Mouse (Mus musculus): Measurements from ENCODE around the gene Lars2. TPM values are rescaled to one million over a fixed set of nuclear protein-coding genes. Genes with fewer than 3 reads are reported as not detected.

Gene Lars2
- total RNA-seq, 1 experiment = 28,940 TPM

- no peaks in the 10 kb centered on the region for H3K4me1 ChIP-seq (ENCODE audit: control insufficient read depth in 2 of 2, insufficient read depth in 2 of 2, low read length in 2 of 2, poor library complexity in 1 of 2)
- TF ChIP-seq MAFK (IDR thresholded peaks at IDR 0.05; ENCODE audit: insufficient read depth, low read depth, low read length) (no peak), ZNF384 (IDR thresholded peaks at IDR 0.05; ENCODE audit: low read depth, low read length) (no peak), ZC3H11A (IDR thresholded peaks at IDR 0.05; ENCODE audit: borderline replicate concordance, low read depth, low read length) (no peak), HCFC1 (IDR thresholded peaks at IDR 0.05; ENCODE audit: borderline replicate concordance, insufficient read depth, low read length) (no peak), CHD2 (IDR thresholded peaks at IDR 0.05; ENCODE audit: low read depth, low read length) (no peak)
- H3K27ac ChIP-seq (ENCODE audit: insufficient read depth, low read depth, low read length, poor library complexity, severe bottlenecking) = no peak overlapping the region
- in situ Hi-C loops (cut with MboI; ENCODE audit: low sequenced_read_pairs in 2 of 2, unreplicated experiment in 2 of 2) = no loop called here
- DNase-seq (ENCODE audit: low read depth, low spot score) = no peak
- no peak overlapping the region for H3K4me3 ChIP-seq (ENCODE audit: insufficient read depth in 1 of 2, low read depth in 1 of 2, low read length in 2 of 2, poor library complexity in 1 of 2, severe bottlenecking in 1 of 2)
- H3K9me3 ChIP-seq (ENCODE audit: control insufficient read depth, insufficient read depth, low read depth, low read length) = no peaks in the 10 kb centered on the region
- no peak overlapping the region for H3K9ac ChIP-seq (ENCODE audit: insufficient read depth, low read depth, low read length, poor library complexity, severe bottlenecking)
- H3K36me3 ChIP-seq (ENCODE audit: control insufficient read depth, insufficient read depth, low read length, poor library complexity, severe bottlenecking) = no peaks in the 10 kb centered on the region
Measured at GRCm38 (mm10) chr9:123468406-123469085, 101.8 kb downstream of the Lars2 start.

- H3K36me3 ChIP-seq (ENCODE audit: control insufficient read depth, insufficient read depth, low read length, poor library complexity, severe bottlenecking) = no peaks in the 10 kb centered on the region
- H3K4me1 ChIP-seq (ENCODE audit: control insufficient read depth in 2 of 2, insufficient read depth in 2 of 2, low read length in 2 of 2, poor library complexity in 1 of 2) = no peaks in the 10 kb centered on the region
- H3K4me3 ChIP-seq (ENCODE audit: insufficient read depth in 1 of 2, low read depth in 1 of 2, low read length in 2 of 2, poor library complexity in 1 of 2, severe bottlenecking in 1 of 2) = no peak overlapping the region
- no peak for DNase-seq (ENCODE audit: low read depth, low spot score)
- no peak overlapping the region for H3K9ac ChIP-seq (ENCODE audit: insufficient read depth, low read depth, low read length, poor library complexity, severe bottlenecking)
- TF ChIP-seq CHD2 (IDR thresholded peaks at IDR 0.05; ENCODE audit: low read depth, low read length) (no peak), MAFK (IDR thresholded peaks at IDR 0.05; ENCODE audit: insufficient read depth, low read depth, low read length) (no peak), HCFC1 (IDR thresholded peaks at IDR 0.05; ENCODE audit: borderline replicate concordance, insufficient read depth, low read length) (no peak), ZC3H11A (IDR thresholded peaks at IDR 0.05; ENCODE audit: borderline replicate concordance, low read depth, low read length) (no peak), ZNF384 (IDR thresholded peaks at IDR 0.05; ENCODE audit: low read depth, low read length) (no peak)
- in situ Hi-C loops (cut with MboI; ENCODE audit: low sequenced_read_pairs in 2 of 2, unreplicated experiment in 2 of 2) = no loop called here
- H3K9me3 ChIP-seq (ENCODE audit: control insufficient read depth, insufficient read depth, low read depth, low read length) = no peaks in the 10 kb centered on the region
- no peak overlapping the region for H3K27ac ChIP-seq (ENCODE audit: insufficient read depth, low read depth, low read length, poor library complexity, severe bottlenecking)
Measured at GRCm38 (mm10) chr9:123469087-123469486, 102.4 kb downstream of the Lars2 start.

- Histone ChIP-seq H3K9ac (ENCODE audit: insufficient read depth, low read depth, low read length, poor library complexity, severe bottlenecking) (no peak overlapping the region), H3K9me3 (ENCODE audit: control insufficient read depth, insufficient read depth, low read depth, low read length) (no peaks in the 10 kb centered on the region), H3K36me3 (ENCODE audit: control insufficient read depth, insufficient read depth, low read length, poor library complexity, severe bottlenecking) (no peaks in the 10 kb centered on the region), H3K4me3 (ENCODE audit: insufficient read depth in 1 of 2, low read depth in 1 of 2, low read length in 2 of 2, poor library complexity in 1 of 2, severe bottlenecking in 1 of 2) (no peak overlapping the region), H3K27ac (ENCODE audit: insufficient read depth, low read depth, low read length, poor library complexity, severe bottlenecking) (no peak overlapping the region), H3K4me1 (ENCODE audit: control insufficient read depth in 2 of 2, insufficient read depth in 2 of 2, low read length in 2 of 2, poor library complexity in 1 of 2) (no peaks in the 10 kb centered on the region)
- DNase-seq (ENCODE audit: low read depth, low spot score) = no peak
- TF ChIP-seq ZC3H11A (IDR thresholded peaks at IDR 0.05; ENCODE audit: borderline replicate concordance, low read depth, low read length) (no peak), MAFK (IDR thresholded peaks at IDR 0.05; ENCODE audit: insufficient read depth, low read depth, low read length) (no peak), CHD2 (IDR thresholded peaks at IDR 0.05; ENCODE audit: low read depth, low read length) (no peak), HCFC1 (IDR thresholded peaks at IDR 0.05; ENCODE audit: borderline replicate concordance, insufficient read depth, low read length) (no peak), ZNF384 (IDR thresholded peaks at IDR 0.05; ENCODE audit: low read depth, low read length) (no peak)
- in situ Hi-C loops (cut with MboI; ENCODE audit: low sequenced_read_pairs in 2 of 2, unreplicated experiment in 2 of 2) = no loop called here
Measured at GRCm38 (mm10) chr9:123473377-123473776, 106.7 kb downstream of the Lars2 start.

- TF ChIP-seq MAFK (IDR thresholded peaks at IDR 0.05; ENCODE audit: insufficient read depth, low read depth, low read length) = no peak
- no peak for TF ChIP-seq HCFC1 (IDR thresholded peaks at IDR 0.05; ENCODE audit: borderline replicate concordance, insufficient read depth, low read length)
- TF ChIP-seq CHD2 (IDR thresholded peaks at IDR 0.05; ENCODE audit: low read depth, low read length) = no peak
- no peak for TF ChIP-seq ZNF384 (IDR thresholded peaks at IDR 0.05; ENCODE audit: low read depth, low read length)
- no peak for TF ChIP-seq ZC3H11A (IDR thresholded peaks at IDR 0.05; ENCODE audit: borderline replicate concordance, low read depth, low read length)
- in situ Hi-C loops (cut with MboI; ENCODE audit: low sequenced_read_pairs in 2 of 2, unreplicated experiment in 2 of 2) = no loop called here
Measured at GRCm38 (mm10) chr9:123475569-123475968, 108.8 kb downstream of the Lars2 start.

More at GRCm38 (mm10) chr9:123475569-123475968, 108.8 kb downstream of the Lars2 start:
- no peak overlapping the region for H3K4me3 ChIP-seq (ENCODE audit: insufficient read depth in 1 of 2, low read depth in 1 of 2, low read length in 2 of 2, poor library complexity in 1 of 2, severe bottlenecking in 1 of 2)
- H3K9ac ChIP-seq (ENCODE audit: insufficient read depth, low read depth, low read length, poor library complexity, severe bottlenecking) = no peak overlapping the region
- H3K4me1 ChIP-seq (ENCODE audit: control insufficient read depth in 2 of 2, insufficient read depth in 2 of 2, low read length in 2 of 2, poor library complexity in 1 of 2) = peaks cover 0 to 2% of the 10 kb centered on the region in 2 experiments; a peak in 1 of 4 replicates
- no peak overlapping the region for H3K27ac ChIP-seq (ENCODE audit: insufficient read depth, low read depth, low read length, poor library complexity, severe bottlenecking)
- H3K36me3 ChIP-seq (ENCODE audit: control insufficient read depth, insufficient read depth, low read length, poor library complexity, severe bottlenecking) = no peaks in the 10 kb centered on the region; the same call in 1 of the 2 replicates
- H3K9me3 ChIP-seq (ENCODE audit: control insufficient read depth, insufficient read depth, low read depth, low read length) = no peaks in the 10 kb centered on the region
- no peak for DNase-seq (ENCODE audit: low read depth, low spot score)
